Mouse (Mus musculus): ENCODE measurements around the gene Hebp2.
A peak's percentile ranks its signal among the peaks of the same experiment; 100 is the strongest.
"Not testable (repeated sequence)": the region's sequence is repeated elsewhere in the genome, so short reads cannot be mapped to it uniquely, and the experiment has no call there.

Gene Hebp2

DNA sequence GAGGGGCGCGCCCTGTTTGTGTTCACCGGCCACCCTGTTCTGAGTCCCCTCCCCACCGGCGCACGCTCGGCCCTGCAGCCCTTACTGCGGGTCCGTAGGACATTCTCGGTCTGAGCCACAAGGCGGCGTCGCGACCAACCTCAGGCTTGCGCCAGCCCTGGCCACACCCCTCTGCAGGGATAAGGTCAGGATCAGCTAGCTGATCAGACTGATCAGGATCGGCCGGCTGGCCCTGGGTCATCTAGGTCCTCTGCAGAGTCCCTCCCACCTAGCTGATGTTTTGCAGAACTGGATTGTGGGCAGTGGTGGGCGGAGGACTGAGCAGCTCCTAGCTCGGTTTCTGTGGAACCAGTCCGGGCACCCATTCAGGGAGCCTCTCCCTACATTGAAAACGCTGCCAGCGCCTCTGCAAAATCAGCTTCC, at the start of gene Hebp2:
Hebp2 (minus strand) TSS at position 264 of the 423 bp plus-strand sequence.
- DNase-seq, result peak; percentile 55

DNA sequence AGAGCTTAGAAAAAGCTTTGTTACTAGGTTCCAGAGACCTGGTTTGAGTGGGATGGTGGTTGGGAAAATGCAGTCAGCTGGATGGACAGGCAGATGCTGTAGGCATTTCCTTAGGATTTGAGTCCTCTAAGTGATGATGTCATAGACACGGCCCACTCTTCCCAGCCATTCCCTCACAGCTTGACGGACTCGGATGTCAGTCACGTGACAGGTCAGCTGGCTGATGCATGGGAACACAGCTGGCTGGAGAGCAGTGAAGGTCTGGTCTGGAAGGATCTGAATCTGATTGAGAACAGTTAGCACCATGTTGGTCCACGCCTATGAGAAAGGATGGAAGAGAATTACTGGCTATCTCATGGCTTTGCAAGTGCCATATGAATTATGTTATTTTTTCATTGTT, 43.6 kb upstream of the Hebp2 start:
- DNase-seq, result no peak

DNA sequence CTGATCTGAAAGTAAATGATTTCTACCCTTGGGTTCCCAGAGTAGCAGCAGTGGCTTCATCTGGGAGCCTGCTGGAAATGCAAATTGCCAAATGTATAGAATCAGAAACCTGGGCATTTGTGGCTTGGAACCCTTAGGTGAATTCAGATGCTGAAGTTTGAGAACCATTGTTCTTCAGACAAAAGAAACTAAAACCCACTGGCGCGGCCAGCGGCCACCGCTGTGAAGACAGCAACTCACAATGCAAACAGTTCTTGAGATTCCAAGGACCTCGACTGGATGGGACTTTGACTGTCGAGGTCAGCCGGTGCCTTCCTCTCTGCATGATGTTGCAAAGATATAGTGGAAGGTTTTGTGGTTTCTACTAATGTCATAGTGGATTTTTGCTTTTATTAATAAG, 38.3 kb upstream of the Hebp2 start:
- no peak for DNase-seq

GRCm38 (mm10) chr10:18572581-18572980, 26.7 kb upstream of the Hebp2 start:
- peak; percentile 53 for DNase-seq

DNA sequence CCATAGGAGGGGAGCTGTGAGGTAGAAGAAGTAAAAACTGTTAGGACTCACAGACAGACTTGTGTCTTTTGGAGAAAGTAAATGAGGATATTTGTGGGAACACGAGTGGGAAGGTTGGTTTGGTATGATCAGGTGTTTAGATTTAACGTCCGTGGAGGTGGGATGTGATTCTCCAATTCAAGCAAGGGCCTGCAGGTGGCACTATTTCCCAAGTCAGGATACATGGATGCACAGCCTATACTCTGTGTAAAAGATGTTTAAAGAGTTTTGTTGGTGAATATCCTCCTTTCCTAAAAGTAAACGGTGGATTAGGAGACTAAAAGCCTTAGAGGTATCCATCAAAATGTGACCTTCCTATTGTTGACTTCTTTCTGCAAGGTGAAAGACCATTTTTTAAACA, 17.1 kb upstream of the Hebp2 start:
- DNase-seq, result peak; percentile 71

DNA sequence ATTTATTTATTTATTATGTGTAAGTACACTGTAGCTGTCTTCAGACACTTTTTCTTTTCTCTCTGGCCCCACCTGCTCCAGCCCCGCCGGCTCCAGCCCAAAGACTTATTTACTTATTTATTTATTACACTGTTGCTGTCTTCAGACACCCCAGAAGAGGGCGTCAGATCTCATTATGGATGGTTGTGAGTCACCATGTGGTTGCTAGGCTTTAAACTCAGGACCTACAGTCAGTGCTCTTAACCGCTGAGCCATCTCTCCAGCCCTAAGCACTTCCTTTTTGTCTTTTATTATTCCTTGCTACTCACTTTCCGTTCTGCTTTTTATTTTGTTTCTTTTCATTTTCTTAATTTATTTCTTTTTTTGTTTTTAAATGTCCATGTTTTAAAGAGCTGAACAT, 15.6 kb upstream of the Hebp2 start:
- DNase-seq, result no peak

DNA sequence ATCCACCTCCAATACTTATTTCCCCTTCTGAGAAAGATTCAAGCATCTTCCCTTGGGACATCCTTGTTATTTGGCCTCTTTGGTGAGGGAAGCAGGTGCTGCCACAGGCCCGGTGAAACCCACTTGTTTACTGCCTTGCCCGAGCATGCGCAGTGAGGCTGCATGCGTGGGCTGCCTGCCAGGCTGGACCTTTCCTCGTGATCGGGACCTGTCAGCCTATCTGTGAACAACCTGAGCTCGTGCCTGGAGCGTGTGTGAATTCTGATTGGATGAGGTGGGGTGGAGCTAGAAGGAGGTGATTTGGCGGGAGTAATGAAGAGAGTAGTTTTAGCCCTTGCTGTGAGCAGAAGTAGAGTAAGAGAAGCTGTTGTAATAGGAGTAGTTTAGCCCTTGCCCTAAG, 13.2 kb upstream of the Hebp2 start:
- DNase-seq, result not testable (repeated sequence)

- no peak for DNase-seq
These were observed 3.7 kb upstream of the Hebp2 start for GRCm38 (mm10) chr10:18549321-18550216.

- DNase-seq, result no peak
These were observed 1.5 kb upstream of the Hebp2 start for GRCm38 (mm10) chr10:18547381-18547780.

GRCm38 (mm10) chr10:18545309-18545708, 567 bp downstream of the Hebp2 start:
- no peak for DNase-seq

GRCm38 (mm10) chr10:18536889-18537288, 9.0 kb downstream of the Hebp2 start:
- no peak for DNase-seq

- peak; percentile 49 for DNase-seq
These were observed 13.6 kb downstream of the Hebp2 start for GRCm38 (mm10) chr10:18532293-18532692.

DNA sequence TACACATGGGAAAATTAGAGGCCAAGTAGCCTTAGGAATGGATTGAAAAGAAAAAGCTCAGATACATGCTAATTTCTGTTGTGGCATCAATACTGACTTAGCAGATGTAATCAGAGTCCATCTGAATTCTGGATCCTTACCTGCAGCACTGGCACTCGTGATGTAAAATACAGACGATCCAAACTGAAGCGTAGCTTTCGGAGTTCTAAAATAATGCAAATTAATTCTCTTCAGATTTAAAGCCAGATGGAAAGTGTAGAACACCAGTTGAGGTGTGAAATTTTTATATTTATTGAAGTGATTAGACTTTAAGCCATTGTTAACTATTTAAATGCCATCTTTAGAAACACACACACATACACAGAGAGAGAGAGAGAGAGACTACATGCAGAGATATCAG, 15.7 kb downstream of the Hebp2 start:
- no peak for DNase-seq

GRCm38 (mm10) chr10:18529177-18529576, 16.7 kb downstream of the Hebp2 start:
- DNase-seq, result no peak

DNA sequence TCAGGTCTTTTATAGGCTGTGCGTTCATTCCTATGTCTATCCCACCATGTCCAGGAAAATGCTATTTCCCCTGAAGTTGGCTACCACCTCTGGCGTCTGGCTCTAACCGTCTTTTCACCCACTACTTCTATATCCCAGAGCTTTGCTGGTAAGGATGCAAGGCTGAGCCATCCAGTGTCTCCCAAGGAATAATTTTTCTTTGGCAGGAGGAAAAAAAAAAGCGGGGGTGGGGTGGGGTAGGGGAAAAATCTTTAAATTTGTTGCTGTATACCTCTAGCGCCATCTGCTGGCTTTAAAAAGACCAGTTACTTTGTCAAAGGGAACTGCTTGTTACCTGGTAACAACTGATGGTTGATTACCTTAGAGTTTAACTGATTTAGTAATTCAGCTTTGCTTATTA, 17.4 kb downstream of the Hebp2 start:
- DNase-seq, result peak; percentile 65

GRCm38 (mm10) chr10:18527766-18528165, 18.1 kb downstream of the Hebp2 start:
- peak; percentile 76 for DNase-seq

GRCm38 (mm10) chr10:18526851-18527675, 18.8 kb downstream of the Hebp2 start:
- DNase-seq, result peak; percentile 60

GRCm38 (mm10) chr10:18526184-18526850, 19.6 kb downstream of the Hebp2 start:
- no peak for DNase-seq

- no peak for DNase-seq
These were observed 20.1 kb downstream of the Hebp2 start for GRCm38 (mm10) chr10:18525726-18526125.

DNA sequence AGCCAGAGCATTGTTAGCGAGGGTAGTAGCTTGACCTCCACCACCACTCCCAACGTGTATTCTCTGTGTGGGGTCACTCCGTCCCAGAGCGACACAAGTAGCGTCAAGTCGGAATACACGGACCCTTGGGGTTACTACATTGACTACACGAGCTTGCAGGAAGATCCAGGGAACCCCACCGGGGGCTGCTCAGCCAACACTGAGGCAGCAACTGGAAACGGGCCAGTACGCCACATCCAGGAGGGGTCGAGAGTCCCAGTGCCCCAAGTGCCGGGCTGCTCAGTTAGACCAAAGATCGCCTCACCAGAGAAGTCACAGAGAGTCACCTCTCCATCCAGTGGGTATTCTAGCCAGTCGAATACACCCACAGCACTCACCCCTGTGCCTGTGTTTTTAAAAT, 20.6 kb downstream of the Hebp2 start:
- DNase-seq, result no peak

GRCm38 (mm10) chr10:18522556-18522955, 23.3 kb downstream of the Hebp2 start:
- no peak for DNase-seq

GRCm38 (mm10) chr10:18511496-18511895, 34.4 kb downstream of the Hebp2 start:
- peak; percentile 12 for DNase-seq

- no peak for DNase-seq
These were observed 35.2 kb downstream of the Hebp2 start for GRCm38 (mm10) chr10:18510663-18511062.

Data from thymus, postnatal 14 days (tissue).